Mouse (Mus musculus) ES-CJ7 (cell line): Measurements from ENCODE around the gene Agpat4.
"Not testable (repeated sequence)": the region's sequence is repeated elsewhere in the genome, so short reads cannot be mapped to it uniquely, and the experiment has no call there.

Experiments used
- DNase-seq: peaks from one replicate; pipeline ENCODE4 v3.0.0; 2011; ENCODE audit warnings: low read depth, low spot score

Agpat4 gene

GRCm38 (mm10) chr17:12187782-12188181 is 69.3 kb downstream of the Agpat4 start:
- DNase-seq = no peak

DNA sequence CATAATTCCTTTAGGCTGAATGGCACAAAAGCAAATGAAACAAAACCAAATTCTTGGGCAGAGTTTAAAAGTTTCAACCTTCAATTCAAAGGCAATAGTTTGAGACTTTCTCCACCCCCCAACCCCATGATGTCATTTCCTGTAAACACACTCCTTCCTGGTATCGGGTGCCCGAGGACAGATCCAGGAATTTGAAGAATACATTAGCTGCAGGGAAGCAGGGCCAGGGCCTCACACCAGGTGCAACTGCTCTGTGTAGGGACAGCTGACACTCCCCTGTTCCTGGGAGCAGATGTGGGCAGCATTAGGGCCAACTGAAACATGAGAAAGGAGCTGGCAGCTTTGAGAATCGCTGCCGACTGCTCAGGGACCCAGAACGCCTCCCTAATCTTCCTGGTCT is 76.6 kb downstream of the Agpat4 start:
- DNase-seq = peak; percentile 71

DNA sequence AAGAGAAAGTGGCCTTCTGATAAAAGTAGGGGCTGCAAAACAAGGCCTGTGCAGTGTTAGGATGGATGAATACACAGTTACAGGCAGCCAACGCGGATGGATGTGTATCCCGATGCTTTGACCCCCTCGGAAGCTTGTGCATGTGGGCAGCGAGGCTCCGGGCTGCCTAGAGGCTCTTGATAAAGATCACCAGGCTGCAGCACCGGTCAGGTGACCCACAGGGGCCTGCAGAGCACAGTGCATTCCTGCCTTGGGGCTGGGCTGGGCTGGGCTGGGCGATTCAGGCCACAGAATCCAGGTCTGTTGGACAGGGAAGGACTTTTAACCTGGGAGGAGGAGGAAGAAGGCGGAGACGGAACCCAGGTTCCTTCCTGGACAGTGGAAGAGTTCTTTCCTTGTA is 77.1 kb downstream of the Agpat4 start:
- DNase-seq = peak; percentile 40

DNA sequence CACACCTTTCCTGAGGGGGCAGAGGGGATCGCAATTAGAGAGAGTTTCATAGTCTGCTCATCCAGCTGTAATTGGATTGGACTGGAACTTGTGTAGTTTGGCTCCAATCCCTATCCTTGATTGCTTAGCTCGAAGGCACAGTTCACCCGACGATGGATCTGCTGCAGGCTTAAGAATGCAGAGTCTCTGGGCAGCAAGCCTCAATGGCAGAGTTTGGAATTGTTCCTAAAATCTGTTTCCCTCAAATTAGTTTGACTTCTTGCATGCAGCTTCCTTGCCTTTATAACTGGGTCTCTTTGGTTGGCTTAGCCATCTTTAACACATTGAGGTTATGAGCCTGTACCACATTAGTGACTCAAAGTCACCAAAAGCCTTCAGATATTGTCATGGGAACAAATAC is 81.4 kb downstream of the Agpat4 start:
- no peak for DNase-seq

- DNase-seq = peak; percentile 24
Measured at GRCm38 (mm10) chr17:12201086-12201485, 82.6 kb downstream of the Agpat4 start.

GRCm38 (mm10) chr17:12203414-12203897 is 85.0 kb downstream of the Agpat4 start:
- peak; percentile 44 for DNase-seq

DNA sequence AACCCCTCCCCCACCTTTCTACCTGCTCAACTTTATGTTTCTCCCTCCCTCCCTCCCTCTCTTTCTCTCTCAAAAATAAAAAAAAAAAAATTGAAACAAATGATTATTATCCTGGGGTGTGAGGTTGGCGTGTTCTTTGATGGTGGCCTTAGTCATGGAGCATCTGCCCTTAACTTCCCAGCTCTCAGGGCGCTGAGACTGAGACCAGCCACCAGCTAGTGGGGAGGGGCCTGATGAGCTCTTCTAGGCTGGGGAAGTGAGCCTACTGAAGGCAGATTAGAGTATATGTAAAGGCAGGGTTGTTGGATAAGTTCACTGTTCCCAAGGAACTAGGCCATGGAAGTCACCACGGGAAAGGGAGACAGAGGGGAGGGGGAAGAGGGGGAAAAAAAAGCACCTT is 85.7 kb downstream of the Agpat4 start:
- no peak for DNase-seq

DNA sequence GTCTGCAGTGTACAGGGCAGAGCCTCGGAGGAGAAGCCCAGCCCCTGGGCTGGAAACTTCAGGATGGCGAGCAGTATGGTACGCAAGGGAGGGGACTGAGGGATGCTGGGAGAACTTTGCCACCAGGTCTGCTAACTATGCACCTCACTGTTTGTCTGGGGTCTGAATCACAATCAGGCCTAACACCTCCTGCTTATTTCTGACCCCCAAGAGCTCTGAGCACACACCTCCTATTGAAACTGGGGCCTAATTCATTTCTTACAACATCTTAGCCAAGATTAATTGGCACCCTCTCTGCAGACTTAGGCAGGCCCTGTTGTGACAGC is 86.1 kb downstream of the Agpat4 start:
- DNase-seq = no peak

- no peak for DNase-seq
Measured at GRCm38 (mm10) chr17:12205015-12205693, 86.7 kb downstream of the Agpat4 start.

DNA sequence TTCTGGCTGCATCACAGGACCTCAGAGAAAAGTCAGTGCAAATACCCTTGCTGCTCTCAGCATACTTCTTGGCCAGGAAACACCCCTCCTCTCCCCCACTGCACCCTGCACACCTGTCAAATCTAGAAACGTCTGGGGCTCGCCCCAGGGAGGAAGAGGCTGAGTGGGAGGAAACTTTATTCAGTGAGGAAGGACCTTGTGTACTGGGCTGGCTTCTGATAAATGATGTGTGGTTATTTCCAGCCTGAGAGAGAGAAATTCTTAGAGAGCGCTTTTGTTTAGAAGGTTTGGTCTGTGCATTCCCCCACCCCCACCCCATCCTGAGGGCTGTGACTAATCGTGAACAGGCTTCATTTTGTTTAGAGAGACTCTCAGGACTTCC is 87.2 kb downstream of the Agpat4 start:
- peak; percentile 16 for DNase-seq

DNA sequence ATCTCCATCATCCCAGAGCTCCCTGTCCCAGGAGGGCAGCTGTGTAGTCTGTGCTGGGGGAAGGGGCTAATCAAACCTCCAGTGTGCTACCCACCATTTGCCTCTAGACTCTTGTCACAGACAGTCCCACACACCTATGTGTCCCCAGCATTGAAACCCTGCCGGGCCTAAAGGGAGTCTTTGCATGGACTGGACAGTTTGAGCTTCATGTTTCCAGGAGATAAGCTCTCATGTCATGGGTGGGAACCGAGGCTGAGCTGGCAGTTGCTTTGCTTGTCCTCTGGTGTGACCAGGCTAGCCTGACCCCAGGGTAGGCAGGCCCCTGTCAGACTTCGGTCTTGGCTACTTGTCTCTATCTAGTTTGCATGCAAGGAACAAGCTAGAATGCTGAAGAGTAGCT is 87.7 kb downstream of the Agpat4 start:
- DNase-seq = no peak

DNA sequence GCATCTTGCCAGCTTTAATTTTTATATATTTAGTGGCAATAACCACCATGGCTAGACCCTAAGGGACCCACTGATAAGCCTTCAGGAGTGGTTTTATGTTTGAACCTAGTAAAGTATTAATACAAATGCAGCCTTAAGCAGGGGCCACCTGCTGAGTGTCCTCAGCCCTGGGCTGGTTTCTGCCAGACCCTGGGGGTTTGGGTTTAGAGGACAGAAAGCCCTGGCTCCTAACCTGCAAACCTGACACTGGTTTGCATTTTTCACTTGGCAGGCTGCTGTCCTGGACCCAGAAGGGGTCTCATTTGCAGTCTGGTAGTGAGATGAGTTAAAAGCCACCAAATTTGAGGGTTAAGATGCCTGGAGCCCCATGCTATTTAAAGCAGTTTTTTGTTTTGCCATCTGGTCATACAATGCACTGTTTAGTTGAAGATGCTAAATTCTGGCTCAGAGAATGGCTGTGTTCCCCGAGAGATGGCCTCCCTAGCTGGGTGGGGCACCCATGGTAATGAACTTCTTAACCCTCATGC is 88.6 kb downstream of the Agpat4 start:
- no peak for DNase-seq

DNA sequence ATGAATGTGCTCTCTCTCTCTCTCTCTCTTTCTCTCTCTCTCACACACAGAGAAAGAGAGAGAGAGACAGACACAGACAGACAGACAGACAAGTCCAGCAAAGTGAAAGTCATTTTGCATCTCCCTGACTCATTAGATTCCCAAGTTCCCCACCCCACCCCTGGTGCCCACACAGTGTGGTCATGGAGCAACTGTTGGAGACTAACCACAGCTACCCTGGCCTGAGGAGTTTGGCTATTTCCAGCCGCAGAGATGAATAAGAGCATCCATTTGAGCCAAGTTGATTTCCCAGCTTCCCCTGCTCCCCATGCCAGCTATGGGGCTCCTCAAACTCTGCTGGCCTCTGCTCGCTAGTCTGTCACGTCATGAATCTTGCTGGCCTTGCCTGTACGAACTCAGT is 91.0 kb downstream of the Agpat4 start:
- DNase-seq = no peak

- peak; percentile 78 for DNase-seq
Measured at GRCm38 (mm10) chr17:12210544-12211132, 92.1 kb downstream of the Agpat4 start.

DNA sequence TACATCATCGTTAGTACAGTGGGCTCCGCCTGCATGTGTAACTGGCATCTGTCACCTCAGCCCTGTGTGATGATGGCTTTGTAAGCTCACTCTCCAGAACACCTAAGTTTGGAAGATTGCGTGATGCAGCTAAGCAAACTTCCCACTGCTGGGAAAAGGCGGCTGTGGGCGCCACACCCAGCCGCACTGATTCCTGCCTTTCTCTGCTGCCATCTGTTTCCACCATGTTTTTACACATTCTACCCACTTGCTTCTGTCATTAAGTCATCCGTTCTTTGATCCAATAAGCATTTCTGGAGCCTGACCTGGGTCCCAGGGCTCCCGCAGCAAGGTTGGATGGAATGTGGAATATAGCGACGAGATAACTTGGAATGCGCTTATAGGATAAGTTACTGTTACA is 93.4 kb downstream of the Agpat4 start:
- DNase-seq = no peak

DNA sequence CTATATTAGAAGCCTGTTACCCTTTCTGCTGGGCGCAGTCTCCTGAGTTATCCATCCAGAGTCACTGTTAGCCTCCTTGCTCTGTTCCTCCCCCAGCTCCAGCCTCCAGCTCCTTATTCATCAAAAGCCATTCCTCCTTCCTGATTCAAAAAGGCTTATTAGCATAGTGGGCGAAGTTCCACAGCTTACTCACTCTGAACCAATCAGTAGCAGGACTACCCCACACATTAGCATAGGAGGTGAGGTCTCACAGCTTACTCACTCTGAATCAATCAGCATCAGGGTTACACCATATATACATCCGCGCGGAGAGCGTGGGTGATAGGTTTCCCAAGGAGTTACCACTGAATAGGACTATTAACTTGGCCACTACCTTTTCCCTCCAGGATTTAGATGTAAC is 93.8 kb downstream of the Agpat4 start:
- DNase-seq = peak; percentile 76

DNA sequence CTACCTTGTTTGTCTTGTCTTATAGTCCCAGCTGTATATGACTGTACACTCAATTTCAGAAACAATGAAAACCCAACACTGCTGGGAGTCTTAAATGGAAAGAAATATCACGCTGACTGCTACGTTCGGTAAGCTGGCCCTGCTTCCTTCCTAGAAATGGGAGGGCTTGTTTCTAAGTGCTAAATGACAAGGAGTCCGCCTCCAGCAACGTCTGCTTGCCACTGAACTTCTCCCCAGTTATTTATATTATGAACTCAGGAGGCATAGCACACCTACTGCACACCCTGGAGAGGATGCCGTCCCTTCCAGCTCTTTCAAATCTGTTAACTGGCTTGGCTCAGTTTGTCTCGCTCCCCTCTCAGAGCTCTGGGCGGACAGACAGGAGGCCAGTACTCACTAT is 94.9 kb downstream of the Agpat4 start:
- no peak for DNase-seq

GRCm38 (mm10) chr17:12216224-12216623 is 97.7 kb downstream of the Agpat4 start:
- DNase-seq = no peak

GRCm38 (mm10) chr17:12221926-12222325 is 103.4 kb downstream of the Agpat4 start:
- no peak for DNase-seq

DNA sequence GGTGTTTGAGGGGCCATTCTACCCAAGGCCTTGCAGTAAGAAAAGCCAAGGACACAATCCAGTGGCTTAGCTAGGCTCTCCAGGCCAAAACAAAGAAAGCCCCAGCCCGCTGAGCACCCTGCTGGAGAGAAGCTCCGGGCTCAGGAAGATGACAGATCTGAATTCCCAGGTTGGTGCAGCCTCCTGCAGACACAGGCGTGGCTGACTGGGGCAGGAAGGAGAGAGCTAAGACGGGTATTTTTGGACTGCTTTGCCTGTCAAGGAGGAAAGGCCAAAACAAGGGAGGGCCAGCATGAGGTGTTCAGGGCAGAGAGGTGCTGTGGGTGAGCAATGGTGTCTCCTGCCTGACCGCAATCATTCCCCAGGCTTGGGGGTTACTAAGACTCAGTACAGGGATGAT is 105.2 kb downstream of the Agpat4 start:
- no peak for DNase-seq

DNA sequence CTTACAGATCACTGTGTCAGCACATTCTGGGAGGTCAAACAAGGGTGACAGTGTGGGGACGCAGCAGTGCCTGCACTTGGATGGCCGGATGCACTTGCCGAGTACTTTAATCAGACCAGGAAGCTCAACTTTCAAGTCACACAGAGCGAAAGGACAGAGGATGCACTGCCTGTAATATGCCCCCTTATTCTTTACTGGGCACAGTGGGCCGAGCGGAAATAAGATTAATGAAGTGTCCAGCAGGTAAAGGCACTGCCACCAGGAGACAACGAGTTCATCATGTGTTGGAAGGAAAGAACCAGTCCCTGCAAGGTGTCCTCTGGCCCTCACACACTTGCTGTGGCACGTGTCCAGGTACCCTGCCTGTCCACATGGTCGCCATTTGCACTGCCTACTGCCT is 105.6 kb downstream of the Agpat4 start:
- no peak for DNase-seq

- DNase-seq = not testable (repeated sequence)
Measured at GRCm38 (mm10) chr17:12224551-12224950, 106.0 kb downstream of the Agpat4 start.

DNA sequence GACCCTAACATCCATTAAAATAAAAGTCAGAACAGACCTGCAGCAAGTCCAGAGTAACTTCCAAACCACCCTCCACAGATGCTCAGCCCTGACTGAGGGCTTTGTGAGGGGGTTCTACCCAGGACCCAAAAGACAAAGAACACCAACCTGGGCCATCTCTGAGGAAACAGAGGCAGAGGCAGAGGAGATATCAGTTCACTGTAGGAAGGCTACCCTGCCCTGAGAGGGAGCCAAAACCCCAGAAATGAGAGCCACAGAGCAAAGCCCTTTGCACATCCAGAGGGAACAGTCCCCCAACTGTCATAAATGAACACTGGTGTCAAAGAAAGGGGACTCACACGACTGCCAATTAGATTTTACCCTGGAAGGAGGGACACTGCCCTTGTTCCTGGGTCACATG is 106.7 kb downstream of the Agpat4 start:
- DNase-seq = no peak
